Mouse (Mus musculus): ENCODE measurements around the gene Sdf2. TPM values are rescaled to one million over a fixed set of nuclear protein-coding genes. Genes with fewer than 3 reads are reported as not detected.
A peak's percentile ranks its signal among the peaks of the same experiment; 100 is the strongest.

Sdf2 gene
- total RNA-seq (2021), result 10 to 100 TPM; 58.6 to 66.4 TPM
- long read RNA-seq, experiment 1, transcript Sdf2-201 (3 exons, 1,268 nt), result major isoform, 41 of 47 reads
- long read RNA-seq, experiment 1, partial matches to known transcripts, result 2 of 47 reads
- long read RNA-seq, experiment 1, other reads (novel, unspliced or antisense), result 3 of 47 reads
- long read RNA-seq, experiment 2, transcript Sdf2-201 (3 exons, 1,268 nt), result major isoform, 39 of 43 reads
- long read RNA-seq, experiment 2, partial matches to known transcripts, result 0 of 43 reads
- long read RNA-seq, experiment 2, other reads (novel, unspliced or antisense), result 3 of 43 reads

DNA sequence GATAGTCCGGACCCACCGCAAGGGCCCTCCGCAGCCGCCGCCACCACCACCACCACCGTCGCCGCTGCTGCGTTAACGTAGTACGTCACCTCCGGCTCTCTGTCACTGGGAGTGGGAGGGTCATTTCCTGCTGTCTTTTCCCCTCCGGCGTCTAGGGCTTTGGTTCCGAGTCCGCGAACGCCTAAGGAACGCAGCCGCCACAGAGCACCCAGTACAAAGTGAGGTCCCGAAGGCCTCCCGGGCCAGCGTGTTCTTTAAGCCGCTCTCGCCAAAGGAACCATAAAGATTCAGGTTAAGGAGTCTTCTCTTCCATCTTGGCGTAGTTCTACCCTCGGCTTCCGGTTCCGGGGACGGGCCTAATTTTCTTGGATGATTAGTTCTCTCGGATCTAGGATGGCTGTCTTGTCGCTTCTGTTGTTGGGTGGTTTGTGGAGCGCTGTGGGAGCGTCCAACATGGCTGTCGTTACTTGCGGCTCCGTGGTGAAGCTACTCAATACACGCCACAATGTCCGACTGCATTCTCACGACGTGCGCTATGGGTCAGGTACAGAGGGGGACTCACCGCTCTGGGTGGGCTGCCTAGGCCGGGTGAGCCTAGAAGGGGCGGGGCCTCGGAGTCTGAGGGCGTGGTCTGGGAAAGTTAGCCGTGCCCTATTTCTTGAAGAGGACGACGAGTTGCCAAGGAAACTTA is at the start of gene Sdf2, which contains the start of gene Supt6:
Gene Sdf2, plus strand, starts transcription at position 120 of the 691 bp plus-strand sequence.
Gene Supt6, minus strand, starts transcription at position 361 of the 691 bp plus-strand sequence.
- H3K27ac ChIP-seq, result peak within 1 kb of the TSS; percentile 99
- DNase-seq (ENCODE audit: extremely low spot score in 1 of 2, low spot score in 2 of 2), result peak; percentile 82 to 85
- H3K4me3 ChIP-seq, result peak within 1 kb of the TSS; percentile 85
- intact Hi-C loops (cut with DNase I), result loop anchor here (2.0 kb wide), 1 partner anchor 15 kb away; the partner anchor contains the start of gene 2610507B11Rik
- no peak for TF ChIP-seq CTCF (IDR thresholded peaks at IDR 0.05)

DNA sequence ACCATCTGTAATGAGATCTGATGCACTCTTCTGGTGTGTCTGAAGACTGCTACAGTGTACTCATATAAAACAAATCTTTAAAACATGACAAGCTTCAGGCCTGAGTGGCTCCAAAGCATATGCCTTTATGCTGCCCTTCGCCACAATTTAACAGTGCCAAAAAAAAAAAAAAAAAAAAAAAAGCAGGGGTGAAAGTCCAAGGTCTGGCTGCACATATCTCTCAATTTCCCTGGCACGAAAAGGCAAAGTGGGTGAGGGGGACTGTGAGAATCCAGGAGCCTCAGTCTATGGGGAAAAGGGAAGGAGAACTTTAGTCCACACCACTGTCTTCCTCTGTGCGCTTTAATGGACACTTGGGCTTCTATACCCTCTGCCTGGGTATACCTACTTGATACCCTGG is 43.2 kb upstream of the Sdf2 start:
- Histone ChIP-seq H3K4me3 (no peak overlapping the region), H3K27ac (no peak overlapping the region)
- DNase-seq (ENCODE audit: extremely low spot score in 1 of 2, low spot score in 2 of 2), result no peak
- no peak for TF ChIP-seq CTCF (IDR thresholded peaks at IDR 0.05)
- intact Hi-C loops (cut with DNase I), result no loop called here

DNA sequence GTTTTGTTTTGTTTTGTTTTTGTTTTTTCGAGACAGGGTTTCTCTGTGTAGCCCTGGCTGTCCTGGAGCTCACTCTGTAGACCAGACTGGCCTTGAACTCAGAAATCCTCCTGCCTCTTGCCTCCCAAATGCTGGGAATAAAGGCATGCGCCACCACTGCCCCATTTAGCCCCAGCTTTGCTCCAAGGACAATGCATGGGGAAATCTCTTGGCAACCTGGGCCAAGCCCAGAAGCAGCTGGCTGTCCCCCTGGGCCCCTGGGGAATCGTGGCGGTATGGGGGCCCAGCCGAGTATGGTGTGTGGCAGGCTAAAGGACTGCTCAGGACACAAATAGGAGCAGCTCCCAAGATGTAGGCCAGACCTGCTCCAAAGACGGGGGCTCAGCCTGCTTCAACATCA is 41.3 kb upstream of the Sdf2 start:
- DNase-seq (ENCODE audit: extremely low spot score in 1 of 2, low spot score in 2 of 2), result no peak
- no peak overlapping the region for H3K4me3 ChIP-seq
- TF ChIP-seq CTCF (IDR thresholded peaks at IDR 0.05), result no peak
- intact Hi-C loops (cut with DNase I), result no loop called here
- no peak overlapping the region for H3K27ac ChIP-seq

DNA sequence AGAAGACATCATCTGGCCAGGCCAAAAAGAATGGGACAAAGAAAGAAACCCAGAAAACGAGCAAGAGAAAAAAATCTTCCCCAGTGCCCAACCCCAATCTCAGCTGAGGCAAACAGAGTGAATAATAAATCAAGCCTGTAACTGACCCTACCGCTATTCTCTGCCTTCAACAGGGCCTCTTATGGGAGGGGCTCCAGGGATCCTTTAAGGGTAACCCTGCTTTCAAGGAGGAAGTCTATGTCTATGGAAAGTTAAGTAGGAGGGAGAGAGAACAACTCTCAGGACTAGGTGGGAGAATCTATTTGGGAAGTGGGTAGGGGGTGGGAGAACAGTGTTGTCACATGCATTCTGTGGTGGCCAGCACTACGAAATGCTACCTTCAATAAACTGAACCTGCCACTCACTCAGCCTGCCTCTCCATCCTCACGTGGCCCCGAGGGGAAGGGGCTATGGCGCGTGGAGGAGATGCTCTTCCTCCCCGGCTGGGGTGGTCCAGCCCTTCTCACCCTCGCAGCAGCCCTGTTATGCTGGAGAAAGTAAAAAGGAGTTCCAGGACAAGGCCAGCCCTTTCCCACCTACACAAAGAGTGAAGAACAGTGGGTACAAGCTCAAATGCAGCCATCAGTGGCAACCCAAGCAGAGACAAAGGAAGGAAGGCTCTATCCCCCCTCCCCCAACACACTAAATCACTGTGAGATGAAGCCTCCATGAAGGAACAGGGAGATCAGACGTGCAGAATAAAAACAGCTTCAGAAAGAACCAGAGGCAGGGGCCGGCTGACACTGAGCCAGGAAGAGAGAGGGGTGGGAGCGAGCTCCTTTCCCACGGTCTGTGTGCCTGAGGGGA is 40.0 kb upstream of the Sdf2 start:
- no peak for TF ChIP-seq CTCF (IDR thresholded peaks at IDR 0.05)
- no peak for DNase-seq (ENCODE audit: extremely low spot score in 1 of 2, low spot score in 2 of 2)
- Histone ChIP-seq H3K27ac (peak overlapping the region; percentile 44), H3K4me3 (no peak overlapping the region)
- intact Hi-C loops (cut with DNase I), result no loop called here

DNA sequence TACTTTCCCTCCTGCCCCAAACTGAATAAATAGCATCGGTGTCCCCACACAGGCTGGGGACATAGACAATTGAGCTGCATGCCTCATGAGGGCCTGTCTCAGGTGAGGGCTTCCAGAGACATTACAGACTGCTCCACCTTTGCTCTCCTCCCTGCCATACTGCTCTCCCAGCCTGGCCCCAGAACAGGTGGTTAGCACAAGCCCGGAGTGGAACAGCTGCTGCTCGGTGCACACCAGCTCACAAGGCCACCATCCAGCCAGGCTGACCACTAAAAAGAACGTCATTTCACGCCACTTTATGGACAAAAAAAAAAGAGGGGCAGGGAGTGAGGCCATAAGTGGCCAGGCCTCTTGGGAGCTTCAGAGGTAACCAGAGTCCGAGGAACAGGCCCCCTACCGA is 38.4 kb upstream of the Sdf2 start:
- intact Hi-C loops (cut with DNase I), result no loop called here
- no peak for DNase-seq (ENCODE audit: extremely low spot score in 1 of 2, low spot score in 2 of 2)
- no peak overlapping the region for H3K4me3 ChIP-seq
- no peak for TF ChIP-seq CTCF (IDR thresholded peaks at IDR 0.05)
- no peak overlapping the region for H3K27ac ChIP-seq

DNA sequence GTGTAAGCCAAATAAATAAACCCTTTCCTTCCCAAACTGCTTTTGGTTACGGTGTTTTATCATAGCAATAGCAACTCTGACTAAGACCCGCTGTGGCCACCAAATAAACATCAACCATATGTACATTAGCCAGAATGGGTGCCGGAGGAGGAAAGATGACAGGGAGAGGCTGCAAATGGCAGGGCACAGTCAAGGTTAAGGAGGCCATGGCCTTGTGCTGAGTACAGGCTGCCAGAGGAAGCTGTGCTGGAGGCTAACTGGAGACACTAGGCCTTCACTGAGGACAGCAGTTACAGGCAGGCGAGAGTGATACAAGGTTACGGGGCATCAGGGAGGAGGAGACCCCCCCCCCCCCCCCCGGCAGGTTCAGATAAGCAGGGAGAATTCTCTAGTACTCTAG is 35.7 kb upstream of the Sdf2 start:
- no peak overlapping the region for H3K27ac ChIP-seq
- no peak for TF ChIP-seq CTCF (IDR thresholded peaks at IDR 0.05)
- no peak overlapping the region for H3K4me3 ChIP-seq
- intact Hi-C loops (cut with DNase I), result no loop called here
- DNase-seq (ENCODE audit: extremely low spot score in 1 of 2, low spot score in 2 of 2), result no peak

DNA sequence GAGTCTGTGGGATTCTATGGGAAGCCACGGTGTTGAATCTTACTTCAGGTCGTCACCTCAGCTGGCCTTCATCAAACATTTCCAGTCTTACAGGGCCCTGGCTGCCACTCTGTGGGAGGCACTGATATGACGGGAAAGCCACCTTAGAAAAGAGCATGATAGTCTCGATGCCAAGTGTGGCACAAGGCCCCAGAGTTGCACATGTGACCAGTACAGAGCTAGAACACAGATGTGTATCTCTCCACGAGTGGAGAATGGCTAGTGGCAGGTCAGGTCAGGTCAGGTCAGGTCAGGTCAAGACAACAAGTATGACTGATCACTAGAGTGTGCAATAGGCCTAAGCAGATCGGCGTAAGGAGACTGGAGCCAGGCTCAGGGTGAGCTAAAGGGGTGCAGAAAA is 34.9 kb upstream of the Sdf2 start:
- Histone ChIP-seq H3K4me3 (no peak overlapping the region), H3K27ac (no peak overlapping the region)
- intact Hi-C loops (cut with DNase I), result no loop called here
- no peak for DNase-seq (ENCODE audit: extremely low spot score in 1 of 2, low spot score in 2 of 2)
- no peak for TF ChIP-seq CTCF (IDR thresholded peaks at IDR 0.05)

DNA sequence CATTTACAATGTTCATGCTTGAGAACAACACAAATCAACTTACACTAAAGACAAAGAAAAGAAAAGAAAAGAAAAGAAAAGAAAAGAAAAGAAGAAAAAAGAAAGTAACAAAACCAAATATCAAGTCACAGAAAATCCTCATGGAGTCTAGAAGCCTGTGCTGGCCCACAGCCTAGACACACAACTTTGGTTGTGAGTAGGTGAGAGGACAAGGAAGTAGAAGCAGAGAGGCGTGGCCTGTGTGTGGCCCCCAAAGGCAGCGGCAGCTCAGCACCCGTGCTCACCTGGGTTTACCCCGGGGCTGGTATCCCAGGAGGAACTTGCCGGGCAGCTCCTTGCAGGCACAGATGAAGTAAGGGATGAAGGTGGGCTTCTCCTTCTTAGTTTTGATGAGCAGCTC is 34.0 kb upstream of the Sdf2 start:
- DNase-seq (ENCODE audit: extremely low spot score in 1 of 2, low spot score in 2 of 2), result no peak
- intact Hi-C loops (cut with DNase I), result no loop called here
- TF ChIP-seq CTCF (IDR thresholded peaks at IDR 0.05), result no peak
- no peak overlapping the region for H3K4me3 ChIP-seq
- H3K27ac ChIP-seq, result no peak overlapping the region

DNA sequence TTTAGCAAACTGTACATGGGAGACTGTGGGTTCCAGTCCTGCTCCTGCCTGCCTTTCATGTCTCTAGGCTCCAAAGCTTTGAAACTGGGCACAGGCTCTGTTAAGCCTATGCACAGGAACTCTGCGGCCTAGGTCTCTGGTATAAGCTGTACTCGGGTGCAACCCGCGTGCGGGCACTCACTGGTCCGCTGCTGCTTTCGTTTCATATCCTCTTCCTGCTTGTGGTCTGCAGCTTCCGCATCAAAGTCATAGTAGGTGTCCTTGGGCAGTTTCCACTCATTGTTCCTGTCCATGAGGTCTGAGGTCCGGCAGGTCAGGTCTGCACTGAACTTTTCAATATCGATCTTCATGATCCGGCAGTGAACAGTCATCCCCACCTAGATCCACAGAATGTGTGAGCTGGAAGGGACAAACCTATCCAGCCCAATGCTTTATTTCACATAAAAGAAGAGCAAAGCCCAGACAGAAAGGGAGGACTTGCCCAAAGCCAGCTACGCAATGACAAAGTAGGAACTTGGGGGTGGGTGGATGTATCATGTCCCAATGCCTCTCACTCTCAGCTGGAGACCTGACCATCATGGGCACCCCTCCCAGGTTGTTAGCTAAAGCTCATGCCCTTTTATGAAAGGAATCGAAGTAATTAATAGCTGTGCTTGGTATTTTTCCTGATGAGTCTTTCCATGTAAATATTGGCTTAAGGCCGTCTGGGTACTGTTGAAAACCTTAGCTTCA is 32.3 kb upstream of the Sdf2 start:
- DNase-seq (ENCODE audit: extremely low spot score in 1 of 2, low spot score in 2 of 2), result no peak
- no peak for TF ChIP-seq CTCF (IDR thresholded peaks at IDR 0.05)
- H3K4me3 ChIP-seq, result no peak overlapping the region
- intact Hi-C loops (cut with DNase I), result no loop called here
- no peak overlapping the region for H3K27ac ChIP-seq

DNA sequence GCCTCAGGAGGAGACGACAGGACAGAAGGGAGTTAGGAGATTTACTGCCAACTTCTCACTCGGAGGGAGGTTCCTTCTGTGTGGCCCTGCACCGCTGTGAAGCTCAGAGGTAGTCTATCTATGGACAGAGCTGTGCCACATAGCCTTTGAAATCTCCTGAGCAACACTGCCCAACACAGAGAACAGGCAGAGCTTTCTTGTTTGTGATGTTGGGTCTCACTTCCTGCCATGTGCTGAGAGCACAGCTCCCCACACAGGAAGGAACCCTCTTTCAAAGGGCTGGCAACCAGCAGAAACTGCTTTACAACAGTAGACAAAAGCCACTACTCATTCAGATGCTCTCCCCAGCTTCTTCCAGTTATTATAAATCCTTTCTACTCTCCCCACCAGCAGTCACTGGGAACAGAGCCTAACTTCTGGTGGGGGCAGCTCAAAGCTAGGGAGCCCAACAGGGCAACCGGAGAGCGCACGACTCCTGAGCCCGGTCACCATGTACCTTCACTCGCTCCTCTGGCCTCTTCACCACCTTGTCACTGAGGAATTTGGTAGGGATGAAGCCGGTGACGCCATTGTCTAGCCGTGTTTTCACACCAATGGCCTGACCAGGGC is 29.7 kb upstream of the Sdf2 start:
- no peak for DNase-seq (ENCODE audit: extremely low spot score in 1 of 2, low spot score in 2 of 2)
- Histone ChIP-seq H3K27ac (peak overlapping the region; percentile 47), H3K4me3 (no peak overlapping the region)
- intact Hi-C loops (cut with DNase I), result no loop called here
- TF ChIP-seq CTCF (IDR thresholded peaks at IDR 0.05), result no peak

DNA sequence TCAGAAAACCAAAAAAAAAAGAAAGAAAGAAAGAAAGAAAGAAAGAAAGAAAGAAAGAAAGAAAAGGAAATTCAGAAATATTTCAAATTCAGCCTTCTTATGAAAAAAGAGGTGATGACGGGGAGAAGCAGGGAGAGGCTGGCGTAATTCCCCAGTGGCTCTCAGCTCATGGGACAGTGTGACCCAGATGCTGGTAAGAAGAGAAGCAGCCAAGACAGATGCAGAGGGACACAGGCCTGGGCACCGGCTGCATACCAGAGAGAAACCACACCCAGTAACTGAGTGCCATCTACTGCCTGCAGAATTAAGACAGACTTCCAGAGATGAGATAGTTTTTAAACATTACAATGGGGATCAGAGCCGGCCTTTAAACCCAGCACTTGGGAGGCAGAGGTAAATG is 22.0 kb upstream of the Sdf2 start:
- DNase-seq (ENCODE audit: extremely low spot score in 1 of 2, low spot score in 2 of 2), result no peak
- intact Hi-C loops (cut with DNase I), result no loop called here
- Histone ChIP-seq H3K4me3 (no peak overlapping the region), H3K27ac (no peak overlapping the region)
- TF ChIP-seq CTCF (IDR thresholded peaks at IDR 0.05), result no peak

All from left cerebral cortex, adult 2 months (tissue).